Mouse (Mus musculus) intestine, postnatal 0 days (tissue): ENCODE results near the gene BC048562. TPM values are rescaled to one million over a fixed set of nuclear protein-coding genes. Genes with fewer than 3 reads are reported as not detected.

Experiments
- ATAC-seq: fragments of 200-750 bp; cut with Nextera tagmentation; 2 replicates; pipeline ENCODE4 v1.8.0; 2017; ENCODE audit warnings: mild to moderate bottlenecking, moderate TSS enrichment, moderate library complexity
- H3K27ac ChIP-seq: fragments of 300-500 bp; sonication (generic); 2 replicates; pipeline ENCODE4 v1.5.1; 2014; ENCODE audit warnings: mild to moderate bottlenecking, low read depth, low read length, moderate library complexity
- H3K27me3 ChIP-seq: fragments of 300-500 bp; sonication (generic); replicated peaks from 2 replicates; pipeline ENCODE4 v1.6.1; 2014; ENCODE audit warnings: low read length, mixed read lengths; ENCODE audit not compliant: control insufficient read depth, insufficient read depth
- H3K36me3 ChIP-seq: fragments of 300-500 bp; sonication (generic); 2 replicates; pipeline ENCODE4 v1.6.1; 2014; ENCODE audit warnings: mild to moderate bottlenecking, moderate library complexity; ENCODE audit not compliant: control insufficient read depth, insufficient read depth
- H3K4me1 ChIP-seq: fragments of 300-500 bp; sonication (generic); replicated peaks from 2 replicates; pipeline ENCODE4 v1.6.1; 2014; ENCODE audit warnings: antibody characterized with exemption, low read length, mixed read lengths; ENCODE audit not compliant: control insufficient read depth, insufficient read depth
- H3K4me2 ChIP-seq: fragments of 300-500 bp; sonication (generic); replicated peaks from 2 replicates; pipeline ENCODE4 v1.6.1; 2014; ENCODE audit warnings: low read depth, mild to moderate bottlenecking, moderate library complexity
- H3K4me3 ChIP-seq: fragments of 300-500 bp; sonication (generic); 2 replicates; pipeline ENCODE4 v1.5.1; 2014; ENCODE audit warnings: low read depth, low read length
- H3K9ac ChIP-seq: fragments of 300-500 bp; sonication (generic); 2 replicates; pipeline ENCODE4 v1.6.1; 2014; ENCODE audit warnings: mild to moderate bottlenecking, low read depth, low read length
- H3K9me3 ChIP-seq: fragments of 300-500 bp; sonication (generic); 2 replicates; pipeline ENCODE4 v1.6.1; 2016; ENCODE audit warnings: mixed run types; ENCODE audit not compliant: control insufficient read depth
- CTCF ChIP-seq: sonication (generic); IDR thresholded peaks from 2 replicates; pipeline ENCODE4 v1.5.1; 2016; ENCODE audit warnings: low read depth, mild to moderate bottlenecking, control low read depth, antibody characterized with exemption, moderate library complexity
- WGBS: fragments of 180-500 bp; shearing (Covaris S2); extraction: QIAGEN DNeasy Blood & Tissue Kit; methylation state at CpG from one replicate; pipeline ENCODE4 v1.1.7; 2014; 5-methylcytosine and 5-hydroxymethylcytosine counted together
- polyA plus RNA-seq: library from polyadenylated mRNA; unstranded; fragments of >200 nt; fragmentation: Nextera tagmentation; extraction: Ambion mirVana; gene quantifications from 2 replicates; pipeline ENCODE4 v1.2.1, GENCODE M21; 2015

BC048562 gene
- polyA plus RNA-seq, 1 experiment from 2014 or later, result not detected

- H3K27ac ChIP-seq, result peak overlapping the region; percentile 0; the same call in 1 of the 2 replicates
- no peaks in the 10 kb centered on the region; the same call in 1 of the 2 replicates for H3K4me1 ChIP-seq
- H3K4me3 ChIP-seq, result no peak overlapping the region
- no peak overlapping the region for H3K9ac ChIP-seq
- no peak for ATAC-seq
- no peaks in the 10 kb centered on the region for H3K9me3 ChIP-seq
- H3K4me2 ChIP-seq, result peak overlapping the region; percentile 83
- peaks cover 65% of the 10 kb centered on the region for H3K36me3 ChIP-seq
- TF ChIP-seq CTCF, result no peak
- H3K27me3 ChIP-seq, result no peaks in the 10 kb centered on the region
- 71% methylated on average over 16 of the region's 16 CpGs for WGBS
Measured at GRCm38 (mm10) chr9:108492043-108492750, 55.9 kb downstream of the BC048562 start.

- ATAC-seq, result no peak
- Histone ChIP-seq H3K4me1 (no peaks in the 10 kb centered on the region; the same call in 1 of the 2 replicates), H3K4me2 (no peak overlapping the region), H3K27me3 (no peaks in the 10 kb centered on the region), H3K4me3 (no peak overlapping the region), H3K27ac (no peak overlapping the region), H3K9me3 (no peaks in the 10 kb centered on the region), H3K36me3 (peaks cover 70% of the 10 kb centered on the region), H3K9ac (no peak overlapping the region)
- no peak for TF ChIP-seq CTCF
- WGBS, result 96% methylated on average over 8 of the region's 8 CpGs
Measured at GRCm38 (mm10) chr9:108493246-108493645, 57.0 kb downstream of the BC048562 start.

GRCm38 (mm10) chr9:108494146-108494825, 58.0 kb downstream of the BC048562 start:
- no peaks in the 10 kb centered on the region for H3K9me3 ChIP-seq
- WGBS, result 95% methylated on average over 19 of the region's 19 CpGs
- H3K9ac ChIP-seq, result no peak overlapping the region
- peaks cover 70% of the 10 kb centered on the region for H3K36me3 ChIP-seq
- TF ChIP-seq CTCF, result no peak
- H3K4me3 ChIP-seq, result no peak overlapping the region
- H3K4me2 ChIP-seq, result no peak overlapping the region
- no peaks in the 10 kb centered on the region for H3K27me3 ChIP-seq
- no peak overlapping the region for H3K27ac ChIP-seq
- H3K4me1 ChIP-seq, result no peaks in the 10 kb centered on the region; the same call in 1 of the 2 replicates
- ATAC-seq, result no peak

DNA sequence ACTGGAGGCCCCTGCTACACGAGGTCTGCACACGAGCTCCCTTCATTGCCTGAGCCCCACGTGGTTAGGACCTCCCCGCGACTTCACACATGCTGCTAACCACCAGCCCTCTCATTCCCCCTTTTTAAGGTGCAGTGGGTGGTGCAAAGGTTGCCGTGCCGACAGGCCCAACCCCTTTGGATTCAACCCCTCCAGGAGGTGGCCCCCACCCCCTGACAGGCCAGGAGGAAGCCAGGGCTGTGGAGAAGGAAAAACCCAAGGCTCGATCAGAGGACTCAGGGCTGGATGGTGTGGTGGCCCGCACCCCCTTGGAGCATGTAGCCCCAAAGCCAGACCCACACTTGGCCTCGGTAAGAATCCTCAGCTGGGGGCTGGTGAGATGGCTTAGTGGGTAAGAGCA, 58.6 kb downstream of the BC048562 start:
- Histone ChIP-seq H3K4me2 (no peak overlapping the region), H3K9ac (no peak overlapping the region), H3K9me3 (no peaks in the 10 kb centered on the region), H3K27ac (no peak overlapping the region), H3K27me3 (no peaks in the 10 kb centered on the region), H3K4me3 (no peak overlapping the region), H3K36me3 (peaks cover 74% of the 10 kb centered on the region), H3K4me1 (no peaks in the 10 kb centered on the region; the same call in 1 of the 2 replicates)
- no peak for ATAC-seq
- WGBS, result 84% methylated on average over 10 of the region's 10 CpGs
- TF ChIP-seq CTCF, result no peak

Other genes starting within 250 kb of the BC048562 start
- 1.6 and 1.9 TPM in 2 replicates for gene Bsn, start 246.1 kb upstream of the BC048562 start, polyA plus RNA-seq
- 42.9 and 44.6 TPM in 2 replicates for gene Dag1, start 172.5 kb upstream of the BC048562 start, polyA plus RNA-seq
- gene Nicn1, start 146.1 kb upstream of the BC048562 start, polyA plus RNA-seq, result 12.4 and 15.6 TPM in 2 replicates
- 4.5 and 4.8 TPM in 2 replicates for gene Amt, start 139.6 kb upstream of the BC048562 start, polyA plus RNA-seq
- 313 and 315 TPM in 2 replicates for gene Rhoa, start 130.4 kb upstream of the BC048562 start, polyA plus RNA-seq
- 48.6 and 50.4 TPM in 2 replicates for gene Tcta, start 130.3 kb upstream of the BC048562 start, polyA plus RNA-seq
- gene Gpx1, start 97.6 kb upstream of the BC048562 start, polyA plus RNA-seq, result 997 and 1,037 TPM in 2 replicates
- gene Usp4, start 88.6 kb upstream of the BC048562 start, polyA plus RNA-seq, result 44.9 and 45.2 TPM in 2 replicates
- 0.14 TPM in 1 of 2 replicates, not detected in the other for gene 1700102P08Rik, start 43.7 kb upstream of the BC048562 start, polyA plus RNA-seq
- 0.29 TPM in 2 replicates for gene Ccdc36, start 8.0 kb upstream of the BC048562 start, polyA plus RNA-seq
- gene Ccdc71, start 24.0 kb downstream of the BC048562 start, polyA plus RNA-seq, result 29.4 and 30.2 TPM in 2 replicates
- 24.2 and 24.8 TPM in 2 replicates for gene Klhdc8b, start 25.1 kb downstream of the BC048562 start, polyA plus RNA-seq
- 8.9 and 10.1 TPM in 2 replicates for gene Lamb2, start 43.3 kb downstream of the BC048562 start, polyA plus RNA-seq
- gene Usp19, start 54.1 kb downstream of the BC048562 start, polyA plus RNA-seq, result 17.2 and 17.6 TPM in 2 replicates
- 66.4 and 74.7 TPM in 2 replicates for gene Qars, start 71.2 kb downstream of the BC048562 start, polyA plus RNA-seq
- gene Qrich1, start 80.3 kb downstream of the BC048562 start, polyA plus RNA-seq, result 46.8 and 48.7 TPM in 2 replicates
- gene Impdh2, start 123.8 kb downstream of the BC048562 start, polyA plus RNA-seq, result 50.6 and 50.7 TPM in 2 replicates
- gene Ndufaf3, start 131.0 kb downstream of the BC048562 start, polyA plus RNA-seq, result 47.9 and 53.4 TPM in 2 replicates
- gene Dalrd3, start 133.4 kb downstream of the BC048562 start, polyA plus RNA-seq, result 36.7 and 38.3 TPM in 2 replicates
- 16.7 and 16.8 TPM in 2 replicates for gene Wdr6, start 142.3 kb downstream of the BC048562 start, polyA plus RNA-seq
- gene P4htm, start 161.2 kb downstream of the BC048562 start, polyA plus RNA-seq, result 2.8 and 2.9 TPM in 2 replicates
- 22.6 and 25.1 TPM in 2 replicates for gene Arih2, start 212.9 kb downstream of the BC048562 start, polyA plus RNA-seq
- gene Slc25a20, start 225.6 kb downstream of the BC048562 start, polyA plus RNA-seq, result 159 TPM in 2 replicates